Mouse (Mus musculus): ENCODE data around the gene Ftl1. TPM values are rescaled to one million over a fixed set of nuclear protein-coding genes. Genes with fewer than 3 reads are reported as not detected.

The Ftl1 gene
- total and polyA plus RNA-seq, 3 experiments, result 31.2 to 1,027 (median 142) TPM

DNA sequence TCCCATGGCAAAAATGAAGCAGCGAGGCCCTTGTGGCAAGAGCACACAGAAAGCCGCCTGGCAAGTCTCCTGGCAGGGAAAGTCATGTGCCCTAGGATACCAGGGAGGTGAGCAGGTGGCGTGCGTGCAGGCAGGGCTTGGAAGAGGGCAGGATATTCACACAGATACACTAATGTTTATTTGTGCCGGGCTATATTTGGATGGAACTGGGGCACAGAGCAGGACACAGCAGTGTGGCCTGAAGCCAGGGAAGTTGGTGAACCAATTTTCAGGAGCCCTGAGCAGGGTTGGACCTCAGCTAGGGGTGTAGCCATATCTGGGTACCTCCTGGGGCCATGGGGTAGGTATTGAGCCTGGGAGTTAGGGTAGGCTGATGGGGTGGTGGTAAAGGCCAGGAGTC lies 33.3 kb upstream of the Ftl1 start:
- Histone ChIP-seq H3K27me3 (replicated peaks) (no peaks in the 10 kb centered on the region), H3K79me2 (replicated peaks; ENCODE audit: control insufficient read depth, extremely low read depth, insufficient read depth, poor library complexity, severe bottlenecking) (no peaks in the 10 kb centered on the region), H3K4me1 (ENCODE audit: control insufficient read depth in 1 of 2, insufficient read depth in 2 of 2) (peaks cover 6 to 24% of the 10 kb centered on the region in 2 experiments; a peak in 3 of 4 replicates), H3K4me2 (ENCODE audit: insufficient read depth, low read depth, poor library complexity, severe bottlenecking) (no peak overlapping the region), H3K9ac (ENCODE audit: insufficient read depth, low read depth) (no peak overlapping the region), H3K9me3 (replicated peaks; ENCODE audit: low read length) (no peaks in the 10 kb centered on the region), H3K27ac (ENCODE audit: insufficient read depth, low read depth) (no peak overlapping the region), H3K36me3 (replicated peaks in 1 of 2; ENCODE audit: control insufficient read depth in 1 of 2, insufficient read depth in 1 of 2, low read length in 1 of 2) (peaks cover 42 to 61% of the 10 kb centered on the region in 2 experiments), H3K4me3 (replicated peaks in 1 of 3; ENCODE audit: low read depth in 2 of 3, low read length in 2 of 3, poor library complexity in 1 of 3) (no peak overlapping the region)
- TF ChIP-seq E2F4 (IDR thresholded peaks at IDR 0.05; ENCODE audit: insufficient replicate concordance, low read depth, low read length) (no peak), IRF4 (IDR thresholded peaks at IDR 0.05; ENCODE audit: low read depth, low read length) (no peak), MAFK (IDR thresholded peaks at IDR 0.05; ENCODE audit: insufficient replicate concordance, low read length) (no peak), PAX5 (IDR thresholded peaks at IDR 0.05; ENCODE audit: low read length) (no peak), POLR2A (IDR thresholded peaks at IDR 0.05; ENCODE audit: low read depth, low read length) (no peak), ZMIZ1 (IDR thresholded peaks at IDR 0.05; ENCODE audit: low read depth, low read length) (no peak), CTCF (conservative IDR thresholded peaks at IDR 0.05 in 1 of 2, IDR thresholded peaks at IDR 0.05 in 1 of 2; ENCODE audit: low read depth in 2 of 2, low read length in 2 of 2) (no peak), KAT2A (IDR thresholded peaks at IDR 0.05; ENCODE audit: insufficient replicate concordance, low read length) (no peak), USF2 (conservative IDR thresholded peaks at IDR 0.05; ENCODE audit: low read depth, low read length) (no peak), TCF12 (IDR thresholded peaks at IDR 0.05; ENCODE audit: low read depth, low read length) (no peak), MAZ (IDR thresholded peaks at IDR 0.05; ENCODE audit: low read depth, low read length) (no peak), BHLHE40 (IDR thresholded peaks at IDR 0.05; ENCODE audit: low read depth, low read length) (no peak), USF1 (IDR thresholded peaks at IDR 0.05; ENCODE audit: low read depth, low read length) (no peak), UBTF (IDR thresholded peaks at IDR 0.05; ENCODE audit: low read depth, low read length) (no peak), RAD21 (IDR thresholded peaks at IDR 0.05; ENCODE audit: low read depth, low read length) (no peak), MAX (IDR thresholded peaks at IDR 0.05; ENCODE audit: low read length) (no peak)
- in situ Hi-C loops (cut with MboI; ENCODE audit: low pct_ligation_motif_present, low pct_unique_long_range_greater_than_20kb, low sequenced_read_pairs) (no loop called here), dilution Hi-C loops (cut with MboI; ENCODE audit: extremely low pct_ligation_motif_present, extremely low pct_unique_long_range_greater_than_20kb, low sequenced_read_pairs) (no loop called here)
- DNase-seq (ENCODE audit: extremely low read depth), result no peak

DNA sequence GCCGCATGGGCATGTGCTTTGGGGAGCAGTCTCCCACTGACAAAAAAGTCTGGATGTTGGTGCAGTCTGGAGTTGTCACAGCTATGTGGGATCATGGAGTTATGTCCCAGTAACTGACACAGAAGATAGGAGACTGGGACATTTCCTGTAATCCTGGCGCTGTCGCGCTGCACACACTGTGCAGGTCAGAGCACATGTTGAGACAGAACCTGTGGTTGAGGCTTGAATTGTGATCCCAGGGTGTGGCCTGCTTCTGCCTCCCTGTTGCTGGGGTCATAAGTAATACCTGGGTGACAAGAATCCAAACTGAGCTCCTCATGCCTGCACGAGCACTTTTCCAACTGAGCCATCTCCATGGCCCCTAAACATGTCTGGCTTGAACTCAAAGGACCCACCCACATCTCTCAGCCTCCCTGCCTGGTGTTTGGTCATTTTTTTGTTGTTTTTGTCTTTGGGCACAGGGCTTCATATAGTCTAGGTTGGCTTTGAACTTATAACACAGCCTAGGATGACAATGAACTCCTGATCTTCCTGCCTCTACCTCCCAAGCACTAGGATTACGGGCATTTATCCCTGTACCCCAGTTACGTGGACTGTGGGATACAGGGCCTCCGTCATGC lies 32.7 kb upstream of the Ftl1 start:
- peaks cover 6 to 30% of the 10 kb centered on the region in 2 experiments; a peak in 3 of 4 replicates for H3K4me1 ChIP-seq (ENCODE audit: control insufficient read depth in 1 of 2, insufficient read depth in 2 of 2)
- dilution Hi-C loops (cut with MboI; ENCODE audit: extremely low pct_ligation_motif_present, extremely low pct_unique_long_range_greater_than_20kb, low sequenced_read_pairs) (no loop called here), in situ Hi-C loops (cut with MboI; ENCODE audit: low pct_ligation_motif_present, low pct_unique_long_range_greater_than_20kb, low sequenced_read_pairs) (no loop called here)
- no peaks in the 10 kb centered on the region for H3K9me3 ChIP-seq (replicated peaks; ENCODE audit: low read length)
- no peak overlapping the region for H3K4me3 ChIP-seq (replicated peaks in 1 of 3; ENCODE audit: low read depth in 2 of 3, low read length in 2 of 3, poor library complexity in 1 of 3)
- peaks cover 36 to 55% of the 10 kb centered on the region in 2 experiments for H3K36me3 ChIP-seq (replicated peaks in 1 of 2; ENCODE audit: control insufficient read depth in 1 of 2, insufficient read depth in 1 of 2, low read length in 1 of 2)
- no peaks in the 10 kb centered on the region for H3K27me3 ChIP-seq (replicated peaks)
- DNase-seq (ENCODE audit: extremely low read depth), result no peak
- H3K4me2 ChIP-seq (ENCODE audit: insufficient read depth, low read depth, poor library complexity, severe bottlenecking), result no peak overlapping the region
- H3K27ac ChIP-seq (ENCODE audit: insufficient read depth, low read depth), result no peak overlapping the region
- no peaks in the 10 kb centered on the region for H3K79me2 ChIP-seq (replicated peaks; ENCODE audit: control insufficient read depth, extremely low read depth, insufficient read depth, poor library complexity, severe bottlenecking)
- H3K9ac ChIP-seq (ENCODE audit: insufficient read depth, low read depth), result no peak overlapping the region
- TF ChIP-seq MXI1 (IDR thresholded peaks at IDR 0.05; ENCODE audit: low read depth, low read length) (no peak), POLR2A (IDR thresholded peaks at IDR 0.05; ENCODE audit: low read depth, low read length) (no peak), UBTF (IDR thresholded peaks at IDR 0.05; ENCODE audit: low read depth, low read length) (no peak), PAX5 (IDR thresholded peaks at IDR 0.05; ENCODE audit: low read length) (no peak), MAZ (IDR thresholded peaks at IDR 0.05; ENCODE audit: low read depth, low read length) (no peak), JUN (IDR thresholded peaks at IDR 0.05; ENCODE audit: insufficient read depth, low read depth, low read length) (no peak), ZMIZ1 (IDR thresholded peaks at IDR 0.05; ENCODE audit: low read depth, low read length) (no peak), TBP (conservative IDR thresholded peaks at IDR 0.05; ENCODE audit: low read depth, low read length) (no peak), ZC3H11A (IDR thresholded peaks at IDR 0.05; ENCODE audit: low read depth, low read length) (no peak), MAFK (IDR thresholded peaks at IDR 0.05; ENCODE audit: insufficient replicate concordance, low read length) (no peak), CTCF (conservative IDR thresholded peaks at IDR 0.05 in 1 of 2, IDR thresholded peaks at IDR 0.05 in 1 of 2; ENCODE audit: low read depth in 2 of 2, low read length in 2 of 2) (no peak)

All from CH12.LX (cell line).